Mouse (Mus musculus) telencephalon, adult 2 months (tissue): Measurements from ENCODE around the gene Cops7a.
A peak's percentile ranks its signal among the peaks of the same experiment; 100 is the strongest.

ENCODE experiments used
- DNase-seq: peaks from one replicate; pipeline ENCODE4 v3.0.0-alpha.2; 2011; ENCODE audit warnings: low read depth, low spot score

Cops7a gene

DNA sequence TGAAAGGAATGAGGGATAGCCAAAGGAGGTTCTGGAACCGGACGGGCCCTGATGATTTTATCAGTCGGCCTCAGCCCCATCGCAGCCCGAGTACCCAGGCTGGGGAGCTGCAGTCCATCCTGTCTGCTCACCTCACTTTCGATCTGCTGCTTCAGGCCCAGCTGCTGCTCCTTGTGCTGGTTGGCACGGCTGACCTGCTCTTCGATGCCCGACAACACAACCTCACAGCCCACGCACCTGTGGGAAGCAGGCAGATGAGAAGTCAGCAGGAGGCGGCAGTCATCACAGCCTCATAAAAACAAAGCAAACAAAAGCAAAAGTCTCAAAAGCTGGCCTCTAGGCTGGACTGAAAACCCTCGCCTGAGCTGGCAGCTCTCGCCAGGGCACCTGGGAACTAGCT, 5.4 kb downstream of the Cops7a start:
- DNase-seq: no peak

DNA sequence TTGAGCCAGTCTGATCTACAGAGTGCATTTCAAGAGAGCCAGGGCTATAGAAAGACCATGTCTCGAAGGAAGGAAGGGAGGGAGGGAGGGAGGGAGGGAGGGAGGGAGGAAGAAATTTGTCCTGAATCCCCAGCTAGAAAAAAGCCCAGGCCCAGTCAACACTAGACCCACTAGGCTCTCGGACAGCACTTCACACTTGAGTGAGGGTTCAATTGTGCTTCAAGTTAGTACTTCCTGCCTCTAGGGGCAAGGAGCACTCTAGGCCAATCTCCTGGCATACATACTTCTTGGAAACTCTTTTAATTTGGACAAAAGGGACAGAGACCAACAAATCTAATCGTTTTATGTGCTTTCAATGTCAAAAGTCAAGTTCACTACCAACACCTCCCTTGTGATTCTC, 7.2 kb downstream of the Cops7a start:
- DNase-seq: no peak

DNA sequence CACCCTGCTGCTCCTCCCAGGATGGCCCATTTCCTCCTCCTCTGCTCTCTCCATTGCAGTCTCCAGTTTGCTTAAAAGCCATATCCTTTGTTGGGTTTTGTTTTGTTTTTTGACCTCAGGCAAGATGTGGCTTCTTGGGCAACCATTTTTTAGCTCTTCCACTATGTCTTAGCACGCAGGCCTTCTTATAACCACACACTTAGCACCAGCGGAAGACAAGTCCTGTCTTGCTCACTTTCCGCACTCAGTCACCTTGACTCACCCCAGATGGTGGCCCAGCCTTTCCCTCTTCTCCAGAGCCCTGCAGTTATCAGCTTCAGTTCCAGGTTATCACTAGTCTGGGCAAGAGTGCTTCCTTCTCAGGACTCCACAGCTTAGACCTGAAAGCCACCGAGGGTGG, 10.1 kb downstream of the Cops7a start:
- no peak for DNase-seq

DNA sequence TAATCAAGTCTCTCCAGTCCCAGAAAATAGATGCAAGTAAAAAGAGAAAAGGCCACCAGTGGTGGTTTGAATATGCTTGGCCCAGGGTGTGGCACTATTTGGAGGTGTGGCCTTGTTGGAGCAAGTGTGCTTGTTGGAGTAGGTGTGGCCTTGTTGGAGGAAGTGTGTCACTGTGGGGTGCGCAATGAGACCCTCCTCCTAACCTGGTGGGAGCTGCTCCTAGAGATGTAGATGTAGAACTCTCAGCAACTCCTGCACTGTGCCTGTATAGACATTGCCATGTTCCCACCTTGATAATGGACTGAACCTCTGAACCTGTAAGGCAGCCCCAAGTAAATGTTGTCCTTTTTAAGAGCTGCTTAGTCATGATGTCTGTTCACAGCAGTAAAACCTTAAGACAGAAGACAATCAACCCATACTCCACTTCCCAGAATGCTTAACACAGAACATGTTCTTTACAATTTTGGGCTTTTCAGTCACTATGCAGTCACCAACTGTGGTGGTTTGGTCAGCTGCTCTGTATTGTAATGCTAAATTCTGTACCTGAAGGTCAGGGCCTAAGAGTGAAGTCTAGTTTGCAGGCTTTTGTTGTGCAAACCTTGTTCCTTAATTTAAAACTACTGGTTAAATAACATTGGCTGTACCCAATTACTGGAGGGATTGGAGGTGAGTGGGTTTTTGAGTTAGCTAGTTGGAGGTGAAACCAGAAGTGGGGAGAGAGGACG, 11.2 kb downstream of the Cops7a start:
- no peak for DNase-seq

DNA sequence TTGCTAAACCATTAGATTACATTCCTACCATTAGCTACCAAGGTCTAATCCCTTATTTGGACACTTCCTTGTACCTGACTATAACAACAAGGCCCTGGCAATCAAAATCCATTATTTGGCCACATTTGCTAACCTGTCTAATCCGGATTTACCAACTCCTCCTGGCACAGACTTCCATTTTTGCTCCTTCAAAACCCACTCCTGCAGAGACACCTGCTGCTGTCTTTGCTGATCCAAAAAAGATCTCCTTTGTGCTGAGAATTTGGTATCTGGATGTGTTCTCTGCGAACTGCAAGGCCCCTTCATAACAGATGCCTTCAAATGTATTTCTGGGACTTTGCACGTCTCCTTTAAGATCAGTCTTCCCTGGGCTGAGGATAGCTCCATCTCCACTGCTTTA, 21.8 kb downstream of the Cops7a start:
- no peak for DNase-seq

DNA sequence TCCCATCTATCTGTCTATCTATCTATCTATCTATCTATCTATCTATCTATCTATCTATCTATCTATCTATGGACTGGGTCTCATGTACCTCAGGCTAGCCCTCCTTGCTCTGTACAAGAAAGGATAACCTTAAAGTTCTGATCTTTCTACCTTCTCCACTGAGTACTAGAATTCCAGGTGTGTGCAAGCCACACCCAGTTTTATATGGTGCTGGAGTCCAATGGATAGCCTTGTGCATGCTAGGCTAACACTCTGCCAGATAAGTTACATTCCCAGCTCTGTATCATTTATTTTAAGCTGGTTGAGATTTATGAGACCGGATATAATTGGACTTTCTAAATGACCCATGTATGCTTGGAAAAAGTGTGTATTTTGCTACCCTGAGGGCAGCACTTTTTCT, 23.7 kb downstream of the Cops7a start:
- no peak for DNase-seq

DNA sequence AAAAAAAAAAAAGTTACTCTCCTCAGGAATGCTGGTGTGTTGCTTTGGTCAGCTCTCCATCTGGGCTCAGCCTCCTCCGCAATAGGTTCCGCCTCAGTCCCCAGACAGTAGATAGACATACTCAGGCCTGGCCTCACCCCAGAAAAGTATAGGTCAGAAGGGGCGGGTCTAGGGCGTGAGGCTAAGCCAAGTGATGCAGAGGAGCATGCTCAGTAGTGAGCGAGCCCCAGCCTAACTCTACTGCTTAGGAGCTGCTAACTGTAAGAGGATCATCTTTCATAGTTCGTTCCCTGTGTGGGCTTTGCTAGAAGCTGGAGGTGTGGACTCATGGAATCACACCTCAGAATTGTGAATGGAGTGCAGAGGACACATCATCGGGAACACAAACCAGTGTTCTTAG, 26.8 kb downstream of the Cops7a start:
- DNase-seq: no peak

DNA sequence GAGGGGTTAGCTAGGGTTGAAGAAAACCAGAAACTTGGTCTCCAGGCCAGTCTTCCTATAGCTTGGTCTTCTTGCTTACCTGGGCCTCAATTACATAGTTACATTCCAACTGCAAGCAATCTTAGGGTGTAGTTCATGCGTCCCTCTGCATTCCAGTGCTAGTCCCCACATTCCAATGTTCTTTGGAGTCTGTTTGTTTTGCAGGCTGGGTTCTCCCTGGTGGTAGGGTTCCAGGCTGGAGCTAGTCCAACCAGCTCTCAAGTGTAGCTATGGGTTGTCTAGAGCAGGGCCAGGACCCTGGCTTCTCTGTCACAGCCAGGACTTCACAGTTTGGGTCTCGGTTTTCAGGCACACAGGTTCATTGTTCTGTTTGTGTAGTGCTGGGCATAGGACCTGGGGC, 27.8 kb downstream of the Cops7a start:
- no peak for DNase-seq

DNA sequence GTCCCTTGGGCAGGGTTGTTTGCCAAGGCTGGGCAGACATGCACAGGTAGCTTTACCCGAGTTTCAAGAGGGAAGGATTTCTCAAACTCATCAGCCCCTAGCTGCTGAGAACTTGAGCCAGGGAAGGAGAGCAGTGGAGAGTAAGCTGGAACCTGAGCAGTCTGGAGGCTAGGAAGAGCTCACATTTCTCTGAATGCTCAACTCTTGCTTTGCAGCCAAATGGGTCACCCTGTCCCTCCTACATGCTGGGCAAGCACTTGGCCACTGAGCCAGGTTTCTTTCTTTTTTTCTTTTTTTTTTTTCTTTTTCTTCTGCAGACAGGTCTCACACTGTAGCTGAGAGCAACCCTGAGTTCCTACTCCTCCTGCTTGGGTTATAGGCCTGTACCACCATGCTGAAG, 28.7 kb downstream of the Cops7a start:
- DNase-seq: no peak

DNA sequence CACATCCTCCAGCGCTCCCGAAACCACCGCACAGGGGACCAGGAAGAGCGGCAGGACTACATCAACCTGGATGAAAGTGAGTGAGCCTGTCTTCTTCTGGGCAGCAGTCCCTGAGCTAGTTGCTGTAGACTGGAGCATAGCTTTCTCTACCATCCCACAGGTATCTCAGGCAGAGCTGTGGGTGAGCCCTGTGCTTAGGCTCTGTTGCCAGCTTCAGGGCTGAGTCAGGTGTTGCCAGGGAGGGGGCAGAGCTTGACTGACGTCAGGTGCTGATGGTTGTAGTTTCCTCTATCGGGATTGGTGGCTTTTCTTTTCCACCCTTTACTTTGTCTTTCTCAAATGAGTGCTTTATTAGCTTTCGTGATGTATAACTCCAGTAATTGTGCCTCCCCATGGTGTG, 30.7 kb downstream of the Cops7a start:
- no peak for DNase-seq

DNA sequence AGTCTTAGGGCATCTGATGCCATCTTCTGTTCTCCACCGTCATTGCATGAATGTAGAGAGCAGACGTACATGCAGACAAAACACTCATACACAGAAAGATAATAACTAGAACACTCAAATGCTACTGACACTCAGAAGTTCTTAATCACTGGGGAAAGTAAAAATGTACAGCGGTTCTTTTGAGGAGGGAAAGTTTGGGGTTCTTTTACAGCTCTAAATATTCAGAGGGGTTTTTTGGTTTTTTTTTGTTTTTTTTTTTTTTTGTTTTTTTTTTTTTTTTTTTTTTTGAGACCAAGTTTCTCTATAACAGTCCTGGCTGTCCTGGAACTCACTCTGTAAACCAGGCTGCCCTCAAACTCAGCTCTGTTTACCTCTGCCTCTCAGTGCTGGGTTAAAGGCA, 32.2 kb downstream of the Cops7a start:
- DNase-seq: no peak

DNA sequence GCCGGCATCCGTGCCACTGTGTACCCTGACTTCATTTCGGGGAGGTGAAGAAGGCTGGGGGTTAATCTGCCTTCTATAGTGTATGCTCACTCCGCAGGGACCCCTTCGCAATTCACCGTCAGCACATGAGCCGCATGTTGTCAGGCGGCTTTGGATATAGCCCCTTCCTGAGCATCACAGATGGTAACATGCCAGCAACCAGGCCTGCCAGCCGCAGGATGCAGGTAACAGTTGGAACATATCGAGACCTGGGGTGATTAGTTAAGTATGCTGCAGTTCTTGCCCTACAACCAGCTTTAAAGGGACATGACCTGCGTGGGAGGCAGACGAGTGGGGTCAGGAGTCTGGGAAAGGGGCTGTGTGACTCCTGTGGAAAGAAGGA, 33.0 kb downstream of the Cops7a start:
- DNase-seq: no peak

DNA sequence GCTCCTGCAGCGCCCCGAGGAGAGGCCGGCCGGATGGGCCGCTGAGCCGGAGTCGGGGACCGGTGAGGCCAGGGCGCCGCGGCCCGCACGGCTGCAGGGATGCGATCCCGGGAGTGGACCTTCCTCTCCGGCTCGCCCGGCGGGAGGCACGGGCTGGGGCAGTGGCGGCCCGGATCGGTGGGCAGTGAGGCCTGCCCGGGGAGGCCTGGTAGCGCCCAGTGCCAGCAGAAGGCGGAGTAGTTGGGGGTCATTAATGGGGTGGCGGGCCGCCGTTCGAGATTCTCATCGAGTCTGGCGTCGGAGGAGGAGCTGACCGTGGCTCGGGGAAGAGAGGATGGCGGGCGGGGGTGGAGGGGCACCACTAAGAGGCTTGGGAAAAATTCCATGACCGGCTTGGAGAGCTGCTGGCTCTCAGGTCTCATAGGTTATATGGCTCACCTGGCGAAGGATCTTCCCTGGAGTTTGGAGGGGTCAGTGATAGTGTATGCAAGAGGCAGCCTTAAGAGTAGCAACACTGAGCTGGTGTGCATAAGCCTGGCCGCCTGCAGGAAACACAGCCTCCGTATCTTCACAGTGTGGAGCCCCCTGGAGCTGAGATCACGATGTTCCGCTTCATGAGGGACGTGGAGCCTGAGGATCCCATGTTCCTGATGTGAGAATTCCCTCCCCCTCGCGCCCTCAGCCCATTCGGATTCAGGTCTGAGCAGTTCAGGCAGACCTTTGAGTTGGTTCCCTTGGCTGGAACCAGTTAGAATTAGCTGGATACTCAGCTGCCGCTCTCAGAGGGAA, 33.6 kb downstream of the Cops7a start:
- no peak for DNase-seq

DNA sequence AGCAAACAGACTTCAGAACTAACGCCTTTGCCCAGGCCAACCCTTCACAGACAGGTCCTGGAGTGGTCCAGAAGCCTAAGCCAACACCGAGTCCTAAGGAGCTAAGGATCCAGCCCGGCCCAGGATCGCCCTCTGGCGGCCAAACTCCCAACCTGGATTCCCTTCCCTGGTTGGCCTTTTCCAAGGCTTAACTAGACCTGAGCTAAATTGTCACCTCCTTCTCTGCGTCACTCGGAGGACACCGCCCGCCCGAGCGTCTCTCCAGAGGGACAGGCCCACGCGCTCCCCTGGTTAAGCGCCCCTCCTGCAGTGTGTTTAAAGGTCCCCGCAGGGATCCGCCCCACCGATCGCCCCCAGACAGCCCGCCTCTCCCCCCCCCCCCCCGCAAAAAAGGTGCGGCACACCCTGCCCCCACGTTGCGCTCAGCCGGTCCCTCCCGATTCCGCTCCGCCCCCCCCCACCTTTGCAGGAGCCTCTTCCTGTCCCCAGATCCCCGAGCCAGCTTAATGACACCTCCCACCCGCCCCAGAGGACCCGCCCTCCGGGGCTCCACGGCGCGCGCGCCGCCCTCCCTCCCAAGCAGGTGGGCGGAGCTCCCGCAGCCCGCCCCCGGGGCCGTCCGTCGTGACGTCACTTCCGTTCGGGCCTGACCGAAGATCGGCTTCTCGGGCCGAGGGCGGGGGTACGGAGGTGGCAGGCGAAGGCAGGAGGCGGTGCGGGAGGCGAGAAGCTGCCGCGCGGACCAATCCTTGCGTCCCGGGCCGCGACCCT, 34.4 kb downstream of the Cops7a start, which contains the start of gene Mlf2:
Gene Mlf2, plus strand, starts transcription at position 633 of the 771 bp plus-strand sequence.
- DNase-seq: peak; percentile 96

DNA sequence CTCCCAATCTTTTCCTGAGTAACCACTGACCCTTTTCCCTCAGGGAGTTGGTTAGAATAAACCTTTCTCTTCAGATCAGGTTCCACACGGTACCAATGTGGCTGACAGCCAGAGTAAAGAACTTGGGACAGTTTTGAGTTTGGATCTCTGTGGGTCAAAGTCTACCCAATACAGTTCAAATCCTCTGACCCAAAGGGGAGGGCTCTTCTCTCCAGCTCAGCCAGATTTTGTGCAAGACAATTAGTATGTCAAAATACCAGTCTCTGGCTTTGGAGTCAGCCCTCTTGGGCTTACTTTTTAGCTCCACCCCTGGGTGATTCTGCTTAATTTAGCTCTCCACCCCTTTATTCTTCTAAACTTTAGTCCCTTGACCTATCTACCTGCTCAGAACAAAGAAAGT, 35.1 kb downstream of the Cops7a start:
- no peak for DNase-seq

DNA sequence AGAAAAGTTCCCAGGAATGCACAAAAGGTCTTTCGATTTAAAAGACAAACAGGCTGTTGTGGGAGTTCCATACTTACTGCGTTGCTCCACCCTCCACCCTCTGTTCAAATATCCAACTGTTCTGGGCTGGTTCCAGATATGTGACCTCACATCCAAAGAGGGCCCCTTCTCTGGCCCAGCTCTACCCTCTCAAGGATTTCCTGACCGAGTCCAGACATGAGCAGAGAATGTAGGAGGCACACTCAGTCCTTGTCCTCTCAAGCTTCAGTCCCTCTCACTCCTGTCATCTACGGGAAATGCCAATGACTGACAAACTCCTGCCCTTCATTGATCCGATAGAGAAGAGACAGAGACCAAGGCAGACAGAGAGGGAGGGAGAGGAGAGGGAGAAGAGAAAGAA, 39.4 kb downstream of the Cops7a start:
- DNase-seq: no peak

DNA sequence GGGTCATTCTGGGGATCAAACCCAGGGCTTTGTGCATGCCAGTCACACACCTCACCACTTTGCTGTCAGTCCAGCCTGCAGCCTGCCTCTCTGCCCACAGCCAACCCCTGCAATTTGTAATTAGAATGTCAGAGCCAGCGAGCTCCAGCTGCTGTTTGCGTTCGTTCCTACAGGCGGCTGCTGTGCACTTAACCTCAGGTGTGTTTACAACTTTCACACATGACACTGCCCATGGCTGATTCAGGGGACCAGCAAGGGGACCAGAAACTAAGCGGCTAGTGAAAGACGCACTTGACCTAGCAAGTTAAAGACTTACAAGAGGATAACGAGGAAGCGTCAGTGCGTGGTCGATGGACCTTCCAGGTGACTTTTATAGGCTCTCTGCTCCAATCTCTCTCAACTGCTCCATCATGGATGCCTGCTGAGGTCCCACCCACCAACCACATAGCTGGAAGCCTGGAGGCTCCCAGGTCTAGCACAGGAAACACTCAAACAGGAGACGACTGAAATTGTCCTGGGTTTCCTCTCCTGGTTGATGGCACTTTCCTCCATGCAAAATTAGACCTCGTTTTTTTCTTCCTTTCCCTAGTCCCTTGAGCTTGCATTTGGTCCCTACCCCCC, 40.1 kb downstream of the Cops7a start:
- no peak for DNase-seq

DNA sequence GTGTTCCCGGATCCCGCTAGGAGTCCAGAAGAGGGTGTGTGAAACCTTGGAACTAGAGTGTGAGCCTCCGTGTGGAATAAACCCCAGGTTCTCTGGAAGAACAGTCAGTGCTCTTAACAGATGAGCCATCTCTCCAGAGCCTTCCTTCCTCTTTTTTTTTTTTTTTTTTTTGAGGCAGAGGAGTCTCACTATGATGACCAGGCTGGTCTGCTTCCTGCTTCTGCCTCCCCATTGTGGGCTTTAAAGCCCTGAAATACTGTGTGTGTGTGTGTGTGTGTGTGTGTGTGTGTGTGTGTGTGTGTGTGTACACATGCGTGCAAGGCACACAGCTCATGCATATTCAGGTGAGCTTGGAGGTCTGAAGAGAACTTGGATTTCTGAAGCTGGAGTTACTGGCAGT, 43.8 kb downstream of the Cops7a start:
- DNase-seq: no peak

DNA sequence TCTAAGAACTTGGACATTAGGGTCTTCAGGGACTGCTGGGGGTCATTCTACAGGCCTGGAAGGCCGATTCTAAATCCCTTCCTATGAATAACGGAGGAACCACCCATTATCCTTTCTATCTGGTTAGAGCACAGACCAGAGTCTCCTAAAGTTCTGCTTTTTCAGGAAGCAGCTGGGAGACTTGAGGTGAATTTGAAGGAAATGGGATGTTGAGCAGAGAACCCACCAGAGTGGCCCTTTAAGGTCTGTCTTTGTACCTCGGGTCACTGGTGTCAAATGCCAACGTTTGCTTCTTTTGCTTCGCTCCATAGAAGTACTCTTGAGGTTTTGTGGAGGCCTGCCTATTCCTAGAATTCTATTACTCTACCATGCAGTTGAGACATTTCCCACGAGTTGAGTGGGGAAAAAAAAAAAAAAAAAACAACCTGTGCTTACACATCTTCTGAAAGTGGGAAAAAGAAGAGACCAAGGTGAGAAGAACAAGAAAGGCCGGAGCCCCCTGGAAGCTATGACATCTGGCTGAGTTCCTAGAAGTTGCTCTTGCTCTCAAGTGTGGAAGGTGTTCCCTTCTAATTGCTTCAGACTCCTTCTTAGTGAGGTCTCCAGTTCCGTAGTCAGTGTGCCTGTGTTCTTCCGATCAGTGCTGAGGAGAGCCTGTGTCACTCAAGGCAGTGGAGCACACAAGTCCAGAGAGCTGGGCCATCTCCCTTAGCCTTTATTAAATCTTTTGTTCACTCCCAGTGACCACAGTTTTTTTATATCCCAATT, 44.8 kb downstream of the Cops7a start:
- DNase-seq: no peak

DNA sequence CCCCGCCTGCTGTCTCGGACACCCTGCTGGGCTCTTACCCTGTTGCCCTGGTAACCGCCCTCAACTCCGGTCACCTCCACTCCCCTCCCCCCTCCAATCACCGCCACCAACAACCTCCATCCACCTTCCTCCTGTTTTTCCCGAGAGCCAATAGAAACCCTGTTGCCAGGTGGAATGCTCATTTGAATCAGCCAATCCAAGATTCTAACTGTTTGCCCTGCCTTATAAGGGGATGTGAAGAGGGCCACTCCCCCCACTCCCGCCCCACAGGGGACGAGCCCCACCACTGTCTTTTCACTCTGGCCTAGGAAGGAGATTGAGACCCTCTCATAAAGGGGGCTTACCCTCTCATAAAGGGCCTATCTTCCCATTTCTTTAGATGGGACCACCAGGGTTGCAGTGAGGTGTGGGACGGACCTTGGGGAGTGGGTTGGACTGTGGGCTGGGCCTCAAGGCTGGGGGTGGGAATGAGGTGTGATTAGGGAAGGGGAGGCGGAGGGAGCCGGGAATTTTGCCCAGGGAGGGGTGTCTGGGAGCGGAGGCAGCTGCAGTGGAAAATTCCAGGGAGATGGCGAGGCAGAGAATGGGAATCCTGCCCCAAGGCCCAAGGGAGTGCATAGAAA, 45.5 kb downstream of the Cops7a start, which contains the start of gene Ptms:
Gene Ptms, minus strand, starts transcription at position 409 of the 623 bp plus-strand sequence.
- DNase-seq: peak; percentile 98
